Mouse (Mus musculus) stomach, embryonic 14.5 days (tissue): ENCODE results near the gene Hist1h4i. TPM values are rescaled to one million over a fixed set of nuclear protein-coding genes. Genes with fewer than 3 reads are reported as not detected.

Source experiments
- microRNA-seq: library from miRNA; unstranded; fragments of <30 nt; microRNA quantifications from one replicate; pipeline ENCODE4, GENCODE M21; 2016
- polyA plus RNA-seq: library from polyadenylated mRNA; unstranded; fragments of >200 nt; fragmentation: Nextera tagmentation; extraction: Ambion mirVana; gene quantifications from 2 replicates; pipeline ENCODE4 v1.2.1, GENCODE M21; 2014

Gene Hist1h4i
- polyA plus RNA-seq, 1 experiment from 2014 or later, result 22.4 TPM

Small RNAs within 50 kb of the gene (microRNA-seq; reads per million reads assigned to microRNA genes)
- gene Gm26300 (not detected), gene Gm44390 (not detected), gene Gm44486 (not detected)

Other genes starting within 250 kb of the Hist1h4i start
- 17.5 and 19.7 TPM in 2 replicates for gene Hist1h2bq, start 231.2 kb downstream of the Hist1h4i start, polyA plus RNA-seq
- gene Hist1h2ao, start 230.9 kb downstream of the Hist1h4i start, polyA plus RNA-seq, result not detected in 2 replicates
- gene Hist1h4m, start 229.6 kb downstream of the Hist1h4i start, polyA plus RNA-seq, result not detected in 2 replicates
- gene Hist1h4n, start 209.2 kb downstream of the Hist1h4i start, polyA plus RNA-seq, result 18.2 and 28.4 TPM in 2 replicates
- 3,565 and 4,516 TPM in 2 replicates for gene Hist1h2ap, start 207.9 kb downstream of the Hist1h4i start, polyA plus RNA-seq
- 24.3 and 25.5 TPM in 2 replicates for gene Hist1h2br, start 207.6 kb downstream of the Hist1h4i start, polyA plus RNA-seq
- gene Zfp184, start 96.3 kb downstream of the Hist1h4i start, polyA plus RNA-seq, result 16.5 and 16.8 TPM in 2 replicates
- gene Pom121l2, start 60.2 kb downstream of the Hist1h4i start, polyA plus RNA-seq, result not detected in 2 replicates
- 0.15 and 0.75 TPM in 2 replicates for gene Prss16, start 31.6 kb downstream of the Hist1h4i start, polyA plus RNA-seq
- 10.3 and 12.7 TPM in 2 replicates for gene Hist1h2ah, start 5.8 kb downstream of the Hist1h4i start, polyA plus RNA-seq
- 7.0 and 7.5 TPM in 2 replicates for gene Hist1h2bk, start 5.5 kb downstream of the Hist1h4i start, polyA plus RNA-seq
- gene Hist1h2ag, start 1.6 kb upstream of the Hist1h4i start, polyA plus RNA-seq, result 43.8 and 54.9 TPM in 2 replicates
- 8.6 and 12.4 TPM in 2 replicates for gene Hist1h2bj, start 1.9 kb upstream of the Hist1h4i start, polyA plus RNA-seq
- gene Vmn1r188, start 43.1 kb upstream of the Hist1h4i start, polyA plus RNA-seq, result not detected in 2 replicates
- not detected in 2 replicates for gene Vmn1r189, start 64.5 kb upstream of the Hist1h4i start, polyA plus RNA-seq
- gene Vmn1r191, start 142.6 kb upstream of the Hist1h4i start, polyA plus RNA-seq, result not detected in 2 replicates
- gene Vmn1r192, start 149.8 kb upstream of the Hist1h4i start, polyA plus RNA-seq, result not detected in 2 replicates
- gene Vmn1r193, start 181.8 kb upstream of the Hist1h4i start, polyA plus RNA-seq, result not detected in 2 replicates
- not detected in 2 replicates for gene Vmn1r194, start 202.9 kb upstream of the Hist1h4i start, polyA plus RNA-seq
- gene Vmn1r195, start 229.2 kb upstream of the Hist1h4i start, polyA plus RNA-seq, result not detected in 2 replicates
- not detected in 2 replicates for gene Vmn1r196, start 248.6 kb upstream of the Hist1h4i start, polyA plus RNA-seq